Mouse (Mus musculus): ENCODE data around the gene Filip1l. TPM values are rescaled to one million over a fixed set of nuclear protein-coding genes. Genes with fewer than 3 reads are reported as not detected.

Filip1l gene
- polyA plus RNA-seq, 1 experiment from 2014 or later = 12.7 TPM

- H3K27ac ChIP-seq (replicated peaks) = no peak overlapping the region
- no peaks in the 10 kb centered on the region for H3K27me3 ChIP-seq (replicated peaks; ENCODE audit: low read depth, poor library complexity, severe bottlenecking)
- no peaks in the 10 kb centered on the region for H3K36me3 ChIP-seq (replicated peaks)
- H3K9me3 ChIP-seq = no peaks in the 10 kb centered on the region
- 89% methylated on average over 10 of the region's 10 CpGs for WGBS
- peaks cover 19% of the 10 kb centered on the region for H3K4me1 ChIP-seq
- no peak for DNase-seq (ENCODE audit: low spot score)
- H3K4me3 ChIP-seq = no peak overlapping the region
Measured at GRCm38 (mm10) chr16:57359251-57359650, 6.4 kb downstream of the Filip1l start.

- 91% methylated on average over 3 of the region's 3 CpGs for WGBS
Measured at GRCm38 (mm10) chr16:57360785-57361184, 7.9 kb downstream of the Filip1l start.

DNA sequence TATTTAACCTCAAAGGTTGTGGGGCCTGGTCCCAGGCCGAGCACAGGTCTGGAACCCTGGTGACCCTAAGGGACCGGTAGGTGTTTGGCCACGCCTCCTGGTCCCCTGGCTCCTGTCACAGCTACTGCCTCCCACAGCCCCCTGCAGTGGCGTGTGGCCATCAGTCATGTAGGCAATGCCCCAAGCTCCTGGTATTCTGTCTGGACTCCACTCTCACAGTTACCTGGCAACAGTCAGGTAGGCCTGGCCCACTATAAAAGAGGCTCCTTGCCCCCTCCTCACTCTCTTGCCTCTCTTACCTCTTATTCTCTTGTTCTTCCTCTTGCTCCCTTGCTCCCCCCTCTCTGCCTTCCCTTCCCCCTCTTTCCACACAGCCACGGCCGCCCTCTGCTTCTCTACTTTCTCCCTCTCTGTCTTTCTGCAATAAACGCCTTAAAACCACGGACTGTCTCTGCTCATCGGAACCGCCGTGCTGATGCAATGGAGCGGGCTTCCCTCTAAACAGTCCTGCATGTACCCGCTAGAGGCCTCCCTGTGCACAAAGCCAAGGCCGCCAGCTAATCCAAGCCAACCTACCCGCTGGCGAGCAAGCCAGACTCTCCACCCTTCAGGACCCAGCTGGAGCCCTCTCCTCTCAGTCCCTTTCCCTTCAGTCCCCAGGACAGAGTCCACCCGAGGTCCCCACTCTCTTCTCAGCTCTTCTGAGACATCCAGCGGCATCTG, 9.9 kb downstream of the Filip1l start:
- no peaks in the 10 kb centered on the region for H3K27me3 ChIP-seq (replicated peaks; ENCODE audit: low read depth, poor library complexity, severe bottlenecking)
- H3K36me3 ChIP-seq (replicated peaks) = no peaks in the 10 kb centered on the region
- H3K9me3 ChIP-seq = no peaks in the 10 kb centered on the region
- DNase-seq (ENCODE audit: low spot score) = peak; percentile 60
- peak overlapping the region; percentile 28; the same call in 1 of the 2 replicates for H3K4me3 ChIP-seq
- peak overlapping the region; percentile 75 for H3K27ac ChIP-seq (replicated peaks)
- H3K4me1 ChIP-seq = peaks cover 40% of the 10 kb centered on the region
- 33% methylated on average over 18 of the region's 18 CpGs for WGBS

More at GRCm38 (mm10) chr16:57360785-57361184, 7.9 kb downstream of the Filip1l start:
- Histone ChIP-seq H3K36me3 (replicated peaks) (no peaks in the 10 kb centered on the region), H3K4me1 (peaks cover 23% of the 10 kb centered on the region), H3K4me3 (no peak overlapping the region), H3K9me3 (no peaks in the 10 kb centered on the region), H3K27ac (replicated peaks) (no peak overlapping the region), H3K27me3 (replicated peaks; ENCODE audit: low read depth, poor library complexity, severe bottlenecking) (no peaks in the 10 kb centered on the region)
- DNase-seq (ENCODE audit: low spot score) = no peak

DNA sequence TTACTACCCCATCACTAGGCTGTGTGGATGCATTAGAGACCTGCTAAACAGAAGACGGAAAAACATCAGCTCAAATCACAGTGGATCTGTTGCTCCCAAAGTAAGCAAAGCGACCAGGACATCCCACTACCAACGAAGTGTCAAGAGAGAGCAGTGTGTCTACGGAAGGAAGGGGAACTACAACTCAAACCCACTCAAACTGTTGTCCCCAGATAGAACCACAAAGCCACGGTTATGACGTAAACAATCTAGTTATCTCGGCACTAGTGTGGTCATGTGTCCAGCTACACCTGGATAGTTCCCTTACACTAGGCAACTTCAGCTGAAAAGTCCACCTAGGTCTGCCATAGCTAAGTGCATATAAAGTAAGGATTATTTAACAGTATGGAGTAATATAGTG, 11.6 kb downstream of the Filip1l start:
- WGBS = 91% methylated on average over 7 of the region's 7 CpGs
- H3K4me1 ChIP-seq = peaks cover 55% of the 10 kb centered on the region
- no peak for DNase-seq (ENCODE audit: low spot score)

GRCm38 (mm10) chr16:57366141-57366540, 13.2 kb downstream of the Filip1l start:
- Histone ChIP-seq H3K4me1 (peaks cover 66% of the 10 kb centered on the region), H3K27ac (replicated peaks) (no peak overlapping the region), H3K9me3 (no peaks in the 10 kb centered on the region), H3K4me3 (no peak overlapping the region), H3K36me3 (replicated peaks) (no peaks in the 10 kb centered on the region), H3K27me3 (replicated peaks; ENCODE audit: low read depth, poor library complexity, severe bottlenecking) (no peaks in the 10 kb centered on the region; the same call in 1 of the 2 replicates)
- WGBS = 49% methylated on average over 6 of the region's 6 CpGs
- peak; percentile 49 for DNase-seq (ENCODE audit: low spot score)

More for the DNA sequence above, 11.6 kb downstream of the Filip1l start:
- Histone ChIP-seq H3K27me3 (replicated peaks; ENCODE audit: low read depth, poor library complexity, severe bottlenecking) (no peaks in the 10 kb centered on the region; the same call in 1 of the 2 replicates), H3K27ac (replicated peaks) (no peak overlapping the region), H3K9me3 (no peaks in the 10 kb centered on the region), H3K36me3 (replicated peaks) (no peaks in the 10 kb centered on the region), H3K4me3 (no peak overlapping the region)

- WGBS = 44% methylated on average over 18 of the region's 18 CpGs
- no peak for DNase-seq (ENCODE audit: low spot score)
- no peaks in the 10 kb centered on the region; the same call in 1 of the 2 replicates for H3K27me3 ChIP-seq (replicated peaks; ENCODE audit: low read depth, poor library complexity, severe bottlenecking)
- peak overlapping the region; percentile 73 for H3K27ac ChIP-seq (replicated peaks)
- H3K4me1 ChIP-seq = peaks cover 66% of the 10 kb centered on the region
- H3K4me3 ChIP-seq = no peak overlapping the region
- H3K36me3 ChIP-seq (replicated peaks) = no peaks in the 10 kb centered on the region
- H3K9me3 ChIP-seq = no peaks in the 10 kb centered on the region
Measured at GRCm38 (mm10) chr16:57366941-57367694, 14.2 kb downstream of the Filip1l start.

- H3K36me3 ChIP-seq (replicated peaks) = no peaks in the 10 kb centered on the region
- H3K27me3 ChIP-seq (replicated peaks; ENCODE audit: low read depth, poor library complexity, severe bottlenecking) = no peaks in the 10 kb centered on the region; the same call in 1 of the 2 replicates
- H3K27ac ChIP-seq (replicated peaks) = peak overlapping the region; percentile 48
- no peaks in the 10 kb centered on the region for H3K9me3 ChIP-seq
- peaks cover 51% of the 10 kb centered on the region for H3K4me1 ChIP-seq
- 70% methylated on average over 8 of the region's 8 CpGs for WGBS
- H3K4me3 ChIP-seq = no peak overlapping the region
- DNase-seq (ENCODE audit: low spot score) = no peak
Measured at GRCm38 (mm10) chr16:57369846-57370496, 17.1 kb downstream of the Filip1l start.

DNA sequence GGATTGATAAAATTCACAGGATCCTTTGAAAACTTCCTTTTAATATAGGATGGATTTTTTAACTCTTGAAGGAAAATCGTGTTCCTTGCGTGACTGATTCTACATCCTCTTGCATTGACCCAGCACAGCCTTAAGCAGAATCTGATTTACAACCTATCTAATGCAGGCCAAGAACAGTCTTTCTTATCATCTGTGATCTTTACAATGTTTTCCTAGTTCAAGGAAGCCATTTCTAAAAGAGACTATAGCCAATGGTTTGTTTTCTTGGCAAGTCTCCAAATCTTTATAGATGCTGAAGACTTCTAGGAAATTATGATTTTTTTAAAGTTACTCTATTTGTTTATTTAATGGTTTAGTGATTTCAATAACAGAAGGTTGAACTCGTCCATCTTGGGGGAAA, 19.3 kb downstream of the Filip1l start:
- H3K36me3 ChIP-seq (replicated peaks) = no peaks in the 10 kb centered on the region
- no peaks in the 10 kb centered on the region; the same call in 1 of the 2 replicates for H3K27me3 ChIP-seq (replicated peaks; ENCODE audit: low read depth, poor library complexity, severe bottlenecking)
- DNase-seq (ENCODE audit: low spot score) = no peak
- no peaks in the 10 kb centered on the region for H3K9me3 ChIP-seq
- 91% methylated on average over 3 of the region's 3 CpGs for WGBS
- no peak overlapping the region for H3K27ac ChIP-seq (replicated peaks)
- H3K4me1 ChIP-seq = peaks cover 42% of the 10 kb centered on the region
- H3K4me3 ChIP-seq = no peak overlapping the region

DNA sequence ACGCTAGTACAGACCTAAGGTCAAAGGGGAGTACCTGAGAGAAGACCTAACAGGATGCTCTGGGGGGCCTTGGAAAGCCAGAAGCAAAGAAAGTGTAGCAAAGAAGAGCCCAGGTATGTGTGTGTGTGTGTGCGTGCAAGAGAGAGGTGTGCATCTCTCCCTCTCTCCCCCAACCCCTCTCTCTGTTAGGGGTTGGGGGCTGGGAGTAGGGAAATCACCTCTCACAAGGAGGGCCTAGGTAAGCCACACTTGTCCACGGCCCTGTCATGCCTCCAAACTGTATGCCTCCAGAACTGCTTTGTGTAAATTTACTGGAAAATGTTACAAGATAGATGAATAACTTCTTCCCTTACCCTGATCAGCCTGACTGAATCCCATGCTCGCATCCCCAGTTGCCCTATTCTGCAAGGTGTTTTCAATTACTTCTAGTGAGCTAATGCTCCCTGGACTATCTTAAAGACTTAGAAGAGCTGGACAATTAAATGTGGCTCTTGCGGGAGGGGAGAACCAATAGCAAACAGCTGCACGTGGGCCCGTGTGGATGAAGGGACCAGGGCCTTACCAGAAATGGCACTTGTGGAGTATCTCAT, 22.4 kb downstream of the Filip1l start:
- H3K27ac ChIP-seq (replicated peaks) = peak overlapping the region; percentile 7; the same call in 1 of the 2 replicates

DNA sequence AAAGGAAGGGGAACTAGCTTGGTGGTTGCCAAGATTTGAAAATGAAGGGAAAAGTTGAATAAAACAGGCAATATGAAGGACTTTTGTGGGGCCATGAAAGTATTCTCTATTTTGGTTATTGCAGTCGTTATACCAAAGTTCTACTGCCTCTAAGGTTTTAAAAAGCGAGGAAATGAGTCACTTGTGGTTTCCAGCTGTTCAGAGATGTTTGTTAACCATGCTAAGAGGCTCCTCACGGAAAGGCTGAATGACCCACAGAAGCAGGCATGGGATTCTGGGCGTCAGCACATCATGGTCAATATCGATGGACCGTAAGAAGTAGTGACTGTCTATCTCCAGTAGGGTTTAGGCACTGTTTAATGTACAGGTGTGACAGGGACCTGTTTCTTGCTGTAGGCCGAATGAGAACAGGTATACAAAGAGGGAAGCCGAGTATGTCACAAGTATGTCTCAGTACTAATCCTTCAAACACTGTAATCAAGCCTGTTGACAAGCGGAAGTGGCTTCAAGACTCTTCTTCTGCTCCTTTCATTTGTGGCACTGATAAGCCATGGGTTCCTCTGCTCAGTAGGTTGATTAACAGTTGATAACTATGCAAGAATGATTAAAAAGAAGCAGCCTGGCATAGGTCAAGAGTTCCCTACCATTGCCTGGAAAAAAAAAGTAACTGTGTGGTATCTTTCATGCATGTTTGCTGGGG, 25.9 kb downstream of the Filip1l start:
- Histone ChIP-seq H3K4me1 (peaks cover 9% of the 10 kb centered on the region), H3K9me3 (peaks cover 3% of the 10 kb centered on the region; the same call in 1 of the 2 replicates), H3K27ac (replicated peaks) (no peak overlapping the region), H3K27me3 (replicated peaks; ENCODE audit: low read depth, poor library complexity, severe bottlenecking) (no peaks in the 10 kb centered on the region), H3K4me3 (no peak overlapping the region), H3K36me3 (replicated peaks) (no peaks in the 10 kb centered on the region)
- no peak for DNase-seq (ENCODE audit: low spot score)
- WGBS = 88% methylated on average over 9 of the region's 9 CpGs

More for the DNA sequence above, 22.4 kb downstream of the Filip1l start:
- Histone ChIP-seq H3K9me3 (no peaks in the 10 kb centered on the region), H3K36me3 (replicated peaks) (no peaks in the 10 kb centered on the region), H3K4me1 (peaks cover 11% of the 10 kb centered on the region), H3K27me3 (replicated peaks; ENCODE audit: low read depth, poor library complexity, severe bottlenecking) (no peaks in the 10 kb centered on the region), H3K4me3 (no peak overlapping the region)
- WGBS = 67% methylated on average over 7 of the region's 7 CpGs
- no peak for DNase-seq (ENCODE audit: low spot score)

DNA sequence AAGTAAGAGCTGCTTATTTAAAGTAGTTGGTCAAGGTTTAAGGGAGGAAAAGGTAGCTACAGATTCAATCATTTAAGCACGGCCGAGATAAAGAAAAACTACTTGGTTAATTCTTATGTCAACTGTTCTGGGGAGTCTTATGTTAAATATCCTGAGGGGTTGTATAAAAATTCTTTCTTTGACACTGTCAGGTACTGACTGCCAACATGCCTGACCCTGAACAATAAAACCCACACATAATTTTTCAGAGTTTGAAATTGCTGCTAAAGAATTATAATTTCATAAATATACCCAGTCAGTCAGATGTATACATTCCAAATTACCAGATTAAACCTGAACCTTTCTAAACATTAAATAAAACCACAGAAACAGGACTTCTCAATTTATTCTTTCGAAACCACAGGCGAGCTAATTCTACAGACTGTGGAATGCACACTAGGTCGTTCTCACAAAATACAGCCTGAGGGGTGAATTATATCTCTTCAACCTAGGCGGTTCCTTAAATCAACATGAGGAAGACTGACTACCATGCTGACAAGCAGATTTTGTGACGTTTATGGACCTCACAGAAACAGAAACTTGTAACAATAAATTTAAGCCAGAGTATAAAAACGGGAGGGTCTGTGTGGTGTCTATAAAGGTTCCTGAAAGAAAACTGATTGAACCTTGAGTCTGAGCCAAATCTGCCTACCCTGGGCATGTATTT, 30.5 kb downstream of the Filip1l start:
- no peak overlapping the region for H3K4me3 ChIP-seq
- no peak overlapping the region for H3K27ac ChIP-seq (replicated peaks)
- no peak for DNase-seq (ENCODE audit: low spot score)
- H3K27me3 ChIP-seq (replicated peaks; ENCODE audit: low read depth, poor library complexity, severe bottlenecking) = no peaks in the 10 kb centered on the region
- no peaks in the 10 kb centered on the region for H3K36me3 ChIP-seq (replicated peaks)
- no peaks in the 10 kb centered on the region; the same call in 1 of the 2 replicates for H3K4me1 ChIP-seq
- peaks cover 3% of the 10 kb centered on the region; the same call in 1 of the 2 replicates for H3K9me3 ChIP-seq
- WGBS = 60% methylated on average over 8 of the region's 8 CpGs
